Mouse (Mus musculus) heart, postnatal 14 days (tissue): Measurements from ENCODE around the gene Gpsm1. TPM values are rescaled to one million over a fixed set of nuclear protein-coding genes. Genes with fewer than 3 reads are reported as not detected.
A peak's percentile ranks its signal among the peaks of the same experiment; 100 is the strongest.

ENCODE experiments used
- DNase-seq, 2 experiments: peaks; one replicate each; pipeline ENCODE4 v3.0.0; 2021 to 2022
- intact Hi-C: fragments of 180-260 bp; cut with DNase I; formaldehyde crosslinking; loops from one replicate; pipeline ENCODE4 v1.15.1; 2025
- total RNA-seq, 2 experiments: library from RNA; stranded (reverse); gene quantifications; 2 replicates each; pipeline ENCODE4 v1.2.3; 2021

Gpsm1 gene
- total RNA-seq, 2 experiments from 2014 or later = 200 to 237 TPM

GRCm38 (mm10) chr2:26329402-26329801, 14.1 kb downstream of the Gpsm1 start:
- intact Hi-C loops = no loop called here
- DNase-seq = peak; percentile 74 to 79

- DNase-seq = no peak
- intact Hi-C loops = no loop called here
Observed at GRCm38 (mm10) chr2:26330056-26330468, 14.7 kb downstream of the Gpsm1 start.

GRCm38 (mm10) chr2:26330702-26331101, 15.4 kb downstream of the Gpsm1 start:
- DNase-seq = no peak
- intact Hi-C loops = no loop called here

GRCm38 (mm10) chr2:26338302-26339203, 23.2 kb downstream of the Gpsm1 start:
- no peak for DNase-seq
- intact Hi-C loops = no loop called here

GRCm38 (mm10) chr2:26339204-26339551, 23.9 kb downstream of the Gpsm1 start:
- DNase-seq = peak; percentile 76 to 87
- intact Hi-C loops = no loop called here

GRCm38 (mm10) chr2:26341510-26341981, 26.2 kb downstream of the Gpsm1 start:
- intact Hi-C loops = no loop called here
- peak in 1 of 2 experiments; percentile 47 for DNase-seq

- DNase-seq = peak; percentile 85 to 89
Observed at GRCm38 (mm10) chr2:26342044-26342443, 26.7 kb downstream of the Gpsm1 start.

GRCm38 (mm10) chr2:26342609-26343490, 27.5 kb downstream of the Gpsm1 start:
- DNase-seq = peak in 1 of 2 experiments; percentile 33
- intact Hi-C loops = no loop called here

More at GRCm38 (mm10) chr2:26342044-26342443, 26.7 kb downstream of the Gpsm1 start:
- intact Hi-C loops = no loop called here

- intact Hi-C loops = no loop called here
- no peak for DNase-seq
Observed at GRCm38 (mm10) chr2:26348241-26348640, 32.9 kb downstream of the Gpsm1 start.

- intact Hi-C loops = loop anchor here (1.0 to 5.0 kb wide), 5 partner anchors 26 to 56 kb away; partner anchors contain the start of genes Entr1, Gpsm1, Inpp5e and Pmpca
Observed at GRCm38 (mm10) chr2:26351358-26352290, 36.3 kb downstream of the Gpsm1 start, which contains the start of gene Dnlz. Gene Dnlz, minus strand, starts transcription at chr2:26352110.

GRCm38 (mm10) chr2:26352291-26352910, 37.1 kb downstream of the Gpsm1 start:
- DNase-seq = peak in 1 of 2 experiments; percentile 40
- intact Hi-C loops = loop anchor here (1.0 to 5.0 kb wide), 5 partner anchors 27 to 55 kb away; partner anchors contain the start of genes Entr1, Gpsm1, Inpp5e and Pmpca

More at GRCm38 (mm10) chr2:26351358-26352290, 36.3 kb downstream of the Gpsm1 start, which contains the start of gene Dnlz:
- peak; percentile 94 to 95 for DNase-seq

GRCm38 (mm10) chr2:26353066-26353980, 38.0 kb downstream of the Gpsm1 start:
- no peak for DNase-seq
- intact Hi-C loops = loop anchor here (2.0 to 5.0 kb wide), 4 partner anchors 35 to 54 kb away; partner anchors contain the start of genes Entr1, Gpsm1, Inpp5e and Pmpca

- intact Hi-C loops = loop anchor here (5.0 kb wide), 2 partner anchors 37 to 53 kb away; partner anchors contain the start of genes Gpsm1 and Inpp5e
Observed at GRCm38 (mm10) chr2:26354401-26354800, 39.1 kb downstream of the Gpsm1 start.

GRCm38 (mm10) chr2:26356231-26356630, 40.9 kb downstream of the Gpsm1 start:
- intact Hi-C loops = no loop called here

More at GRCm38 (mm10) chr2:26354401-26354800, 39.1 kb downstream of the Gpsm1 start:
- no peak for DNase-seq

GRCm38 (mm10) chr2:26356678-26357077, 41.4 kb downstream of the Gpsm1 start:
- DNase-seq = no peak
- intact Hi-C loops = no loop called here

More at GRCm38 (mm10) chr2:26356231-26356630, 40.9 kb downstream of the Gpsm1 start:
- DNase-seq = no peak

- intact Hi-C loops = no loop called here
- DNase-seq = no peak
Observed at GRCm38 (mm10) chr2:26357484-26357883, 42.2 kb downstream of the Gpsm1 start.

GRCm38 (mm10) chr2:26358667-26359320, 43.5 kb downstream of the Gpsm1 start:
- intact Hi-C loops = no loop called here
- no peak for DNase-seq
